Mouse (Mus musculus) hindbrain, embryonic 15.5 days (tissue): ENCODE measurements around the gene Gm16253. TPM values are rescaled to one million over a fixed set of nuclear protein-coding genes. Genes with fewer than 3 reads are reported as not detected.

ENCODE experiments used
- ATAC-seq: fragments of 200-750 bp; cut with Nextera tagmentation; 2 replicates; pipeline ENCODE4 v1.8.0; 2017; ENCODE audit warnings: low read depth, moderate number of reproducible peaks, moderate TSS enrichment; ENCODE audit not compliant: low FRiP score
- H3K27ac ChIP-seq: fragments of 300-500 bp; sonication (generic); replicated peaks from 2 replicates; pipeline ENCODE4 v1.5.1; 2015; ENCODE audit warnings: mild to moderate bottlenecking, inconsistent platforms
- H3K27me3 ChIP-seq: fragments of 300-500 bp; sonication (generic); 2 replicates; pipeline ENCODE4 v1.6.1; 2015; ENCODE audit warnings: control low read depth, inconsistent platforms
- H3K36me3 ChIP-seq: fragments of 300-500 bp; sonication (generic); 2 replicates; pipeline ENCODE4 v1.6.1; 2015; ENCODE audit warnings: control low read depth, inconsistent platforms
- H3K4me1 ChIP-seq: fragments of 300-500 bp; sonication (generic); replicated peaks from 2 replicates; pipeline ENCODE4 v1.6.1; 2015; ENCODE audit warnings: control low read depth, inconsistent platforms
- H3K4me2 ChIP-seq: fragments of 300-500 bp; sonication (generic); 2 replicates; pipeline ENCODE4 v1.6.1; 2015; ENCODE audit warnings: moderate library complexity, mild to moderate bottlenecking, inconsistent platforms
- H3K4me3 ChIP-seq: fragments of 300-500 bp; sonication (generic); 2 replicates; pipeline ENCODE4 v1.5.1; 2015; ENCODE audit warnings: mild to moderate bottlenecking, inconsistent platforms
- H3K9ac ChIP-seq: fragments of 300-500 bp; sonication (generic); 2 replicates; pipeline ENCODE4 v1.6.1; 2015; ENCODE audit warnings: inconsistent platforms
- H3K9me3 ChIP-seq: fragments of 300-500 bp; sonication (generic); 2 replicates; pipeline ENCODE4 v1.6.1; 2016; ENCODE audit warnings: control low read depth, inconsistent platforms
- WGBS: fragments of 180-500 bp; shearing (Covaris S2); methylation state at CpG from one replicate; pipeline ENCODE4 v1.1.7; 2015; 5-methylcytosine and 5-hydroxymethylcytosine counted together
- polyA plus RNA-seq: library from polyadenylated mRNA; unstranded; fragments of >200 nt; fragmentation: Nextera tagmentation; extraction: Ambion mirVana; gene quantifications from 2 replicates; pipeline ENCODE4 v1.2.1, GENCODE M21; 2015

The Gm16253 gene
- polyA plus RNA-seq, 1 experiment from 2014 or later: 2.2 TPM

- Histone ChIP-seq H3K4me1 (0 out of 2 replicates have a peak, but pooled peaks cover 3% of the 10 kb centered on the region), H3K9me3 (no peaks in the 10 kb centered on the region), H3K4me3 (no peak overlapping the region), H3K36me3 (no peaks in the 10 kb centered on the region), H3K4me2 (peak overlapping the region; percentile 36), H3K9ac (0 out of 2 replicates have a peak overlapping the region, but pooled peaks have one; percentile 8), H3K27ac (no peak overlapping the region), H3K27me3 (0 out of 2 replicates have a peak, but pooled peaks cover 3% of the 10 kb centered on the region)
- 0 out of 2 replicates have a peak, but pooled peaks have one; percentile 43 for ATAC-seq
- 10% methylated on average over 14 of the region's 14 CpGs for WGBS
Measured at GRCm38 (mm10) chr3:96547389-96547960, 29.3 kb upstream of the Gm16253 start.

DNA sequence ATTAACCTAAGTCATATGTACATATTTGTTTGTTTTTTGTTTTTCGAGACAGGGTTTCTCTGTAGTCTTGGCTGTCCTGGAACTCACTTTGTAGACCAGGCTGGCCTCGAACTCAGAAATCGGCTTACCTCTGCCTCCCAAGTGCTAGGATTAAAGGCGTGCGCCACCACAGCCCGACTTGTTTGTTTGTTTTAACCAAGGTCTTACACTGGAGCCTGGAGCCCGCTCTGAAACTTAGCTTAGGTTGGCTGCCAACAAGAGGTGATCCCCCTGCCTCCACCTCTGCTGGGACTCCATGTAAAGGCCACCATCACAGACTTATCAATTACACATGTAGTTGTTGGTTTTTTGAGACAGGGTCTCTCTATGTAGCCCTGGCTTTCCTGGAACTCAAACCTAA is 28.0 kb upstream of the Gm16253 start:
- H3K27ac ChIP-seq: no peak overlapping the region
- ATAC-seq: no peak
- no peak overlapping the region for H3K4me3 ChIP-seq
- no peaks in the 10 kb centered on the region for H3K9me3 ChIP-seq
- 0 out of 2 replicates have a peak, but pooled peaks cover 3% of the 10 kb centered on the region for H3K4me1 ChIP-seq
- 0 out of 2 replicates have a peak, but pooled peaks cover 3% of the 10 kb centered on the region for H3K27me3 ChIP-seq
- no peaks in the 10 kb centered on the region for H3K36me3 ChIP-seq
- no peak overlapping the region for H3K4me2 ChIP-seq
- H3K9ac ChIP-seq: no peak overlapping the region
- WGBS: 87% methylated on average over 7 of the region's 7 CpGs

DNA sequence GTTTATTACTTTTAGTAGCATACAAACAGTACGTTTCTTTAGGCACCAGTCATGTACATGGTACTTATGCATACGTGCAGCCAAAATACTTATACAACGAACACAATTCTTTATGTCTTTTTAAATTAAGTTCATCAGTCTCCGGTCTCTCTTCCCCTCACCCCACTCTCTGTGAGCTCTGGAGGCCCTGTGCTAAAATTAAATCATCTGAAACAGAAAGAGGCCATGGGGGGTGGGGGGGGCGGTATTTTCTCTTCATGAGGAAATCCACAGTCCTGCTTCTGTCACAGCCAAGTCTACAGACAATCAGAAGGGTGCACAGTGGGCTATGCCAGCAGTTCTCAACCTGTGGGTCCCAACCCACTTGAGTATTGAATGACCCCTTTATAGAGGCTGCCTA is 27.4 kb upstream of the Gm16253 start:
- 0 out of 2 replicates have a peak, but pooled peaks cover 3% of the 10 kb centered on the region for H3K4me1 ChIP-seq
- H3K4me3 ChIP-seq: no peak overlapping the region
- ATAC-seq: no peak
- 84% methylated on average over 5 of the region's 5 CpGs for WGBS
- 0 out of 2 replicates have a peak, but pooled peaks cover 3% of the 10 kb centered on the region for H3K27me3 ChIP-seq
- no peak overlapping the region for H3K9ac ChIP-seq
- no peak overlapping the region for H3K4me2 ChIP-seq
- H3K9me3 ChIP-seq: no peaks in the 10 kb centered on the region
- no peak overlapping the region for H3K27ac ChIP-seq
- no peaks in the 10 kb centered on the region for H3K36me3 ChIP-seq

DNA sequence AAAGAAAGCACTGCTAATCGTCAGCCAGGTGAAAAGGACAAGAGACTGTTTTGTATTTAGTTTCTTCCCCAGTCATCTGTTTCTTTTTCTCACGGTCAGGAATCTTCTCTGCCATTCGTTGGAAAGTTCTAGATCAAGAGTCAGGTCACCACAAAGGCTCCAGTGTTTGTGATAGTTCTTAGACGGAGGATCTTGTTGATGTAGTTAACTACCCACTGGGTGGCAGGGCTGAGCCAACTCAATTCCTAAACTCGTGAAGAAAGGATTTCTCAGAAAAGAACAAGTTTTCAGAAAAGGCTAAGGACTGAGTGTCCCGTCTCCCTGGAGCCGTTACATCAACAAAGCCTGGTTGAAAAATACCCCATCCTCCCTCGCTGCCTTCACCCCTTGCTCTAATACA is 25.6 kb upstream of the Gm16253 start:
- H3K4me2 ChIP-seq: no peak overlapping the region
- no peak for ATAC-seq

GRCm38 (mm10) chr3:96551890-96552289 is 24.9 kb upstream of the Gm16253 start:
- Histone ChIP-seq H3K4me2 (no peak overlapping the region), H3K36me3 (no peaks in the 10 kb centered on the region), H3K27me3 (0 out of 2 replicates have a peak, but pooled peaks cover 2% of the 10 kb centered on the region), H3K4me3 (no peak overlapping the region), H3K4me1 (peaks cover 23% of the 10 kb centered on the region), H3K9ac (no peak overlapping the region), H3K9me3 (no peaks in the 10 kb centered on the region), H3K27ac (no peak overlapping the region)
- ATAC-seq: no peak
- WGBS: 77% methylated on average over 7 of the region's 7 CpGs

More for the DNA sequence above, 25.6 kb upstream of the Gm16253 start:
- no peak overlapping the region for H3K27ac ChIP-seq
- H3K4me1 ChIP-seq: peaks cover 17% of the 10 kb centered on the region
- H3K9ac ChIP-seq: no peak overlapping the region
- no peak overlapping the region for H3K4me3 ChIP-seq
- 0 out of 2 replicates have a peak, but pooled peaks cover 3% of the 10 kb centered on the region for H3K27me3 ChIP-seq
- H3K9me3 ChIP-seq: no peaks in the 10 kb centered on the region
- 21% methylated on average over 8 of the region's 8 CpGs for WGBS
- no peaks in the 10 kb centered on the region for H3K36me3 ChIP-seq

DNA sequence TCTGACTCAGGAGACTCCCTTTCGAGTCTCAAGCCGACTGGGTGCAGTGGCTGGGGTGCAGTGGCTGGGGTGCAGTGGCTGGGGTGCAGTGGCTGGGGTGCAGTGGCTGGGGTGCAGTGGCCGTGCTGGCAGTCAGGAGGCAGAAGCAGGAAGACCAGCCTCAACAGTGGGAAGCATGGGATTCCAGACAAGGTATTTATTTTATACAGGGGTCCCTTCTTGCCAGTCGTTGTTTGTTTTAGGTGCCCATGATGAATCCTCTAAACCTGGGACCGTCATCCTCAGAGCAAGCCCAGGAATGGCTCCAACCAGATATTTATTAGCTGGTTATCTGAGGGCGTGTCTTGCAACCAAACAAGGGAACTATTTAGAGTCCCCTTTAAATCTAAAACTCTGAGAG is 23.2 kb upstream of the Gm16253 start:
- no peaks in the 10 kb centered on the region for H3K27me3 ChIP-seq
- H3K9me3 ChIP-seq: no peaks in the 10 kb centered on the region
- H3K4me1 ChIP-seq: peaks cover 30% of the 10 kb centered on the region
- H3K4me3 ChIP-seq: no peak overlapping the region
- no peak overlapping the region for H3K9ac ChIP-seq
- no peaks in the 10 kb centered on the region for H3K36me3 ChIP-seq
- H3K4me2 ChIP-seq: no peak overlapping the region
- ATAC-seq: no peak
- WGBS: 89% methylated on average over 6 of the region's 6 CpGs
- H3K27ac ChIP-seq: no peak overlapping the region

DNA sequence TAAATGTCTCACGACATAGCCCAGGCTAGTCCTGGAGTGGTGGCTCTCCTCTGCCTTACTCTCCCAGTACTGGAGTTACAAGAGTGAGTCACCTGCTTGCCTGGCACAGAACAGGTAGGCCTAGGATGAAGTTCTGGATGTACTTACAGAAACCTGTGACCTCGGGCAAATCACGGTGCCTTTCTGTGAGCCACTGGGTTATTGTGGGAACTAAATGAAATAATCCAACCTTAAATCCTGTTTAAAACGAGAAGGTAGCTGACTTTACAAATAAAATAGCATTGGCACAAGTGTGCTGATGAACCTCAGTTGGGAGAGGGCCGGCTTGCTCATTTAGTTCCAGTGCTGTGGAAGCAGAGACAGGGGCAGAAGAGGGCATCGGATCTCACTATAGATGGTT is 22.5 kb upstream of the Gm16253 start:
- H3K27me3 ChIP-seq: no peaks in the 10 kb centered on the region
- H3K27ac ChIP-seq: no peak overlapping the region
- no peak overlapping the region for H3K4me3 ChIP-seq
- ATAC-seq: no peak
- H3K9ac ChIP-seq: no peak overlapping the region
- H3K9me3 ChIP-seq: no peaks in the 10 kb centered on the region
- WGBS: 83% methylated on average over 6 of the region's 6 CpGs
- no peaks in the 10 kb centered on the region for H3K36me3 ChIP-seq
- H3K4me2 ChIP-seq: no peak overlapping the region
- peaks cover 36% of the 10 kb centered on the region for H3K4me1 ChIP-seq

- H3K36me3 ChIP-seq: peaks cover 2% of the 10 kb centered on the region; the same call in 1 of the 2 replicates
- no peaks in the 10 kb centered on the region for H3K27me3 ChIP-seq
- peaks cover 45% of the 10 kb centered on the region for H3K4me1 ChIP-seq
- H3K4me2 ChIP-seq: peak overlapping the region; percentile 21; the same call in 1 of the 2 replicates
- no peak for ATAC-seq
- peak overlapping the region; percentile 70 for H3K27ac ChIP-seq
- no peak overlapping the region for H3K4me3 ChIP-seq
- no peaks in the 10 kb centered on the region for H3K9me3 ChIP-seq
- 44% methylated on average over 12 of the region's 12 CpGs for whole genome bisulfite sequencing
- no peak overlapping the region; the same call in 1 of the 2 replicates for H3K9ac ChIP-seq
Measured at GRCm38 (mm10) chr3:96555041-96555596, 21.7 kb upstream of the Gm16253 start.

GRCm38 (mm10) chr3:96555999-96556614 is 20.7 kb upstream of the Gm16253 start:
- Histone ChIP-seq H3K4me1 (peaks cover 55% of the 10 kb centered on the region), H3K27me3 (no peaks in the 10 kb centered on the region), H3K36me3 (peaks cover 11% of the 10 kb centered on the region; the same call in 1 of the 2 replicates), H3K4me3 (no peak overlapping the region), H3K9me3 (no peaks in the 10 kb centered on the region), H3K4me2 (peak overlapping the region; percentile 90), H3K9ac (no peak overlapping the region), H3K27ac (peak overlapping the region; percentile 70)
- ATAC-seq: no peak
- WGBS: 86% methylated on average over 15 of the region's 15 CpGs

- H3K4me3 ChIP-seq: peak overlapping the region; percentile 53
- ATAC-seq: no peak
- H3K4me2 ChIP-seq: peak overlapping the region; percentile 90
- no peaks in the 10 kb centered on the region for H3K9me3 ChIP-seq
- 12% methylated on average over 22 of the region's 22 CpGs for WGBS
- H3K4me1 ChIP-seq: peaks cover 58% of the 10 kb centered on the region
- H3K9ac ChIP-seq: peak overlapping the region; percentile 47
- peaks cover 12% of the 10 kb centered on the region; the same call in 1 of the 2 replicates for H3K36me3 ChIP-seq
- H3K27me3 ChIP-seq: no peaks in the 10 kb centered on the region
- H3K27ac ChIP-seq: peak overlapping the region; percentile 74
Measured at GRCm38 (mm10) chr3:96556651-96557635, 19.8 kb upstream of the Gm16253 start.

DNA sequence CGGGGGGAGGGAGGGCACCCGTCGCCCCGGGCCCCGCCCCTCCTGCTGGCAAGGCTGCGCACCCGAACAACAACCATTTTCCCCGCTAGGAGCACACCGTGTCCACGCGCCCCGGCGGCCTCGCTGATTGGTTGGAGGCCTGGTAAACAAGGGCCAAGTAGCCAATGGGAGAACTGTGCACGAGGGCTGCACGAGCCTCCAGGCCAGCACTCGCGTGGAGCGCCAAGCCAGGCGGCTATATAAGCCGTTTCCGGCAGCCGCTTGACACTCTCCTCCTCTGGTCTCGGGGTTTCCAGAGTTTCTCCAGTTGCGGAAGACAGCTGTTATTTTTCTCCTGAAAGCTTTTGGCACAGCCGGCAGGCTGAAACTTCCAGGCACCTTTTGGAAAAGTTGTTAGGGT is 19.1 kb upstream of the Gm16253 start, which contains the start of gene Txnip:
Txnip (plus strand) TSS at position 264 of the 400 bp plus-strand sequence.
- WGBS: 0% methylated on average over 26 of the region's 26 CpGs

More for the DNA sequence above, 19.1 kb upstream of the Gm16253 start, which contains the start of gene Txnip:
- Histone ChIP-seq H3K27ac (peak within 1 kb of the TSS; percentile 74), H3K4me2 (peak within 1 kb of the TSS; percentile 90), H3K36me3 (peaks cover 12% of the 10 kb centered on the region; the same call in 1 of the 2 replicates), H3K27me3 (no peaks in the 10 kb centered on the region), H3K4me3 (peak within 1 kb of the TSS; percentile 53), H3K9me3 (no peaks in the 10 kb centered on the region), H3K4me1 (peaks cover 60% of the 10 kb centered on the region), H3K9ac (peak within 1 kb of the TSS; percentile 47)
- ATAC-seq: peak; percentile 99
